Mouse (Mus musculus) cerebellum, postnatal 36 days (tissue): Measurements from ENCODE around the gene Pde10a.

Source experiments
- DNase-seq, 2 experiments: peaks; one replicate each; pipeline ENCODE4 v3.0.0; 2021 to 2022; ENCODE audit warnings: mixed read lengths in 2 of 2

Pde10a gene

GRCm38 (mm10) chr17:8843941-8844340 lies 318.8 kb downstream of the Pde10a start:
- no peak for DNase-seq

- DNase-seq, result no peak
Measured at GRCm38 (mm10) chr17:8846506-8846905, 321.3 kb downstream of the Pde10a start.

DNA sequence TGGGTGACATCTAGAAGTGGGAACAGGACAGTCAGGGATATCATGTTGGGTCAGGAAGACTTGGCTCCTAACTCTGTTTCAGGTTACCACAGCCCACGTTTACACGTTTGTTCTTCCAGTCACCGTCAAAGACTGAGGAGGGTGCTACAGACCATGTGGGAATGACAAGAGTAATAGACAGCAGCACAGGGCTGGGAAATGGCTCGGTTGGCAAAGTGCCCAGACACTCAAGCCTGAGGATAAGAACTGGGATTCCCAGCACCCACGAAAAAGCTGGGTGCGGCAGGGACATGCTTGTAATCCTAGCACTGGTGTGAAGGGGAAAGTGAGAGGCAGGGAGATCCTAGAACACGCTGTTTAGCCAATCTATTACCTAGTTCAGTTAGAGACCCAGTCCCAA lies 322.4 kb downstream of the Pde10a start:
- DNase-seq, result peak; percentile 45 to 47

DNA sequence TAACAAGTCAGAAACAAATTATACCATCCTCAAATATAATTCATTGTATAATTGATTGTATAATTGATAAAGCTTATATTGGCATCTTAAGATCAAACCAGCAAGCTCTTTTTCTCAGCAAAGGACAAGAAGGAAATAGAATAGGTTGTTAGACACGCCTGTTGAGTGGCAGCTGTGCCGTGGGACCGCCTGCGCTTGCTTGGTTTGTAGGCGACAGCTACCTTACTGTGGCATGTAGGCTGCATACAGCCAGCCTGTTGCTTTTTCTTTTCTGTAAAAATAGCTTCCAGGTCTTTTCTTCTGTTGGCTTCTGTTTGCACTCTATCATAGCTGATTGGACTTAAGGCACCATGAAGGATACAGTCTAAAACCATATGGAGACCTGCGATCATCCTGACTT lies 326.7 kb downstream of the Pde10a start:
- DNase-seq, result no peak

- no peak for DNase-seq
Measured at GRCm38 (mm10) chr17:8856430-8857371, 331.5 kb downstream of the Pde10a start.

DNA sequence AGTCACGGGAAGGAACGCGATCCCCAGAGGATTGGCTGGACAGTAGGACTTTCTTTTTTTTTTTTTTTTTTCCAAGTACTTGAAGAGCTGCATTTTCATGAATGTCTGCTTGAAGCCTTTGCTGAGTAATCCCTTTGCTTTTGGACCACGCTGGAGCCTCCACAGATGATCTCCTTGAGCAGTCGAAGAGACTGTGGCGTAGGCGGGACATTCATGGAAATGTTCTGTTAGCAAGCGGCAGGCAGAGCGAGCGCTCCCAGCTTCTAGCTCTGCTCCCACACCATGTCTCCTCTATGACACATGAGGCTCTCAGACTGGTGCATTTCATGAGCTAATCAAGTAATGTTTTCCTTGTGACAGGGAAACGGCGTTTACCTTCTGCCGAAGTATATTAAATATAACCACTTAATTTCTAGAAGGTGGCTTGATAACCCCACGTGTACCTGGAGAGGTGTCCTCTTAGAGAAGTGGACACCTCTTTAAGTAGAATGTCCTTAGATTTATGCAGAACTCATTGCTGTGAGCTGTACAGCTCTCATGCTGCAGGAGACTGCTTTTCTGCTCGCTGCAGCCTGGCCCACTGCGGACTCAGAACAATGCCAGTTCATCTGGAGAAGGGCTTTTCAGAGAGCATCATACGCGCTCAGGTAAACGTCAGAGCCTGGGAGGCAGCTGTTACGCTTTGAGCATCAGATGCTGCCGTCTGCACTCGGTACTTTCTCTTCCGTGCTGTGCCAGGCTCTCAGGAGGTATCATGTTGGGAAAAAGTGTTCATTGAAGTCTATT lies 333.7 kb downstream of the Pde10a start:
- no peak for DNase-seq

- no peak for DNase-seq
Measured at GRCm38 (mm10) chr17:8859489-8859888, 334.3 kb downstream of the Pde10a start.

- no peak for DNase-seq
Measured at GRCm38 (mm10) chr17:8864638-8865497, 339.7 kb downstream of the Pde10a start.

- DNase-seq, result no peak
Measured at GRCm38 (mm10) chr17:8867331-8868237, 342.4 kb downstream of the Pde10a start.

DNA sequence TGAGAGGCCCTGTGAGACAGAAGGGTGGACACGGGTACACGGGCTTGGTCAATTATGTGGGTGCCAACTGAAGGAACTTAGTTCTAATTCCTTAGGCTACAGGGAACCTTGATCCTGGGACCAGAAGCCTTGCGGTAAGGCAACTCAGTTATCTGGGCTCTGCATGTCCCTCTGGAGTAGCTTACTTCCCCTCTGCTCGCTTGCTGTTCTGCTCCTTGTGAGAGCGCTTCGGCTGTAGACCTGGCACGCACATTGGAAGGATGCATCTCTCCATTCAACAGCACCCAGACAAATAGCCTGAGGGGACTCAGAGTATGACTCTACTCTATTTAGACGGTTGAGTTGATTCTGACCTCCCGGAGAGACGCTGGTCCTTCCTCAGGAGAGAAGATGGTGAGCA lies 344.1 kb downstream of the Pde10a start:
- no peak for DNase-seq

GRCm38 (mm10) chr17:8870848-8871247 lies 345.7 kb downstream of the Pde10a start:
- DNase-seq, result no peak

- DNase-seq, result no peak
Measured at GRCm38 (mm10) chr17:8871396-8871795, 346.2 kb downstream of the Pde10a start.

- no peak for DNase-seq
Measured at GRCm38 (mm10) chr17:8871997-8872593, 346.9 kb downstream of the Pde10a start.

- no peak for DNase-seq
Measured at GRCm38 (mm10) chr17:8872611-8873010, 347.4 kb downstream of the Pde10a start.

DNA sequence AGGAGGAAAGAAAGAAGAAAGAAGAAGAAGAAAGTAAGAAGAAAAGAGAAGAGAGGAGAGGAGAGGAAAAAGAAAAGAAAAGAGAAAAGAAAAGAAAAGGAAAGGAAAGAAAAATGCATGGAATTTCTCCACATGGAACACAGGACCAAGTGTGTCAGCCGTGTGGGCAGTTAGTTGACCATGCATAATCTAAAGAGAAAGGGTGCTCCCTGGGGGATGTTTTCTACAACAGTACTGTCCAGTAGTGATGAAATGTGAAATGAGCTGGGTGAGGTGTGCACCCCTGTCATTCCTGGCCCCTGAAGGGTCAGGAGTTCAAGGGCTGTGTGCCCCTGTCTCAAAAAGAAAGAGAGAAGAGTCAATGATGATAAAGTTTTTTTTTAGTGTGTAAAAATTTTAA lies 352.9 kb downstream of the Pde10a start:
- no peak for DNase-seq

DNA sequence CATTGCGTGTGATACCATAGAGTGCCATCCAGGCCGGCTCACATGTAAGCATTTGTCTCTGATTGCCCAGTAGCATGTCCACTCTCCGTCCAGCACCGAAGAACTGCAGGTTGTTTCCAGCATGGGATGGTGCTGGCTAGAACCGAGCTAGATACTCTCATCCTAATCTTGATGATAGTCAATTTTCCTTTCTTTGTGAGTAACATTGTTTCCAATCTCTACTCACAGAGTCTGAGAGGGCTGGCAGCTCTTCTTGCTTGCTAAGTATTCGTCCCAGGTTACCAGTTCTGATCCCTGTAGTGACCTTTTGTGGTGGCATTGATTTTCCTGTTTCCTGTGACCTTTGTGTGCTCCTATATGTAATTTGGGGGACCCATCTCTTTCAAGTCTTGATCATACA lies 356.5 kb downstream of the Pde10a start:
- no peak for DNase-seq

DNA sequence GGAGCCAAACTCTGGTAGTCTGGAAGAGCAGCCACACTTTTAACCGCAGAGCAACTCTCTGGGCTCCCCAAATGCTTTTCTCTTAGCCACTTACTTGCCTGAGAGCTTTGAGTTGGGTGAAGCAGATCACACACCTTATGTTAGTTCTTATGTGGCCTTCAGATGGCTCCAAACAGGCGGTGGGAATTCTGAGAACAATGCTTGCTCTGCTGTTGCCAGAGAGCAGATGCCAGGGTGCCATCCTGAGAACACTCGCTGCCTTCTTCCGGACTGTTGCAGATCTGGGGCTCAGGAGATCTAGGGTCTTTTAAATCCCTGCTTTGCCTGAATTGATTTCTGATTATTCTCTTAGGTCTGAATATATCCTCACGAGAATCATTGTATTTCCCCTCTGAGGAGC lies 359.5 kb downstream of the Pde10a start:
- no peak for DNase-seq

GRCm38 (mm10) chr17:8885830-8886229 lies 360.7 kb downstream of the Pde10a start:
- DNase-seq, result no peak

GRCm38 (mm10) chr17:8888105-8888504 lies 362.9 kb downstream of the Pde10a start:
- peak; percentile 19 to 26 for DNase-seq

- DNase-seq, result no peak
Measured at GRCm38 (mm10) chr17:8888639-8889038, 363.5 kb downstream of the Pde10a start.
